Mouse (Mus musculus) A20 (cell line): Measurements from ENCODE around the gene Atp1a2.

Experiments used
- DNase-seq: peaks from one replicate; pipeline ENCODE4 v3.0.0-alpha.2; 2011; ENCODE audit warnings: low read depth, low spot score

The Atp1a2 gene

GRCm38 (mm10) chr1:172297611-172298537, at the start of gene Atp1a2:
Gene Atp1a2 (minus strand): TSS chr1:172298064.
- DNase-seq, result no peak

- DNase-seq, result no peak
Observed at GRCm38 (mm10) chr1:172347382-172347781, 49.5 kb upstream of the Atp1a2 start.

GRCm38 (mm10) chr1:172346707-172347106, 48.8 kb upstream of the Atp1a2 start:
- no peak for DNase-seq

GRCm38 (mm10) chr1:172344820-172345219, 47.0 kb upstream of the Atp1a2 start:
- DNase-seq, result no peak

DNA sequence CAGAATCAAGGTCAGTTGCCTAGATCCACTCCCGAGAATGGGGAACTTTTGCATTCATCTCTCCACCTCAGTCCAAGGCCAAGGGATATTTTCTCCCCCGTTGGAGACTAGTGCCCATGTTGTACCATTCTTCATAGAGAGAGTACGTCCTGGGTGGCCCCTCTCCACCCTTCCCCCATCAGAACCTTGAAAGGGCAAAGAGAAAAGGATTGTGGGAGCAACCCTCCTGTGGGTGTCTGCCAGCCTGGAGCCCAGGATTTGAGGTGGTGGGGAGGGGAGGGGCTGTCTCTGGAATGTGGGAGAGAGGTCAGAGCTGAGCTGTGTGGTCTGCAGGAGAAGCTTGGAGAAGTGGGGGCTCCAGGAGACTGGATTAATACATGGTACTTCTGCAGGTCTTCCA, 46.0 kb upstream of the Atp1a2 start:
- no peak for DNase-seq

- no peak for DNase-seq
Observed at GRCm38 (mm10) chr1:172342729-172343128, 44.9 kb upstream of the Atp1a2 start.

- no peak for DNase-seq
Observed at GRCm38 (mm10) chr1:172341386-172341785, 43.5 kb upstream of the Atp1a2 start.

- peak; percentile 20 for DNase-seq
Observed at GRCm38 (mm10) chr1:172340729-172341321, 43.0 kb upstream of the Atp1a2 start, which contains the start of gene Kcnj10. Gene Kcnj10 (plus strand): TSS chr1:172341210.

GRCm38 (mm10) chr1:172337411-172338185, 39.7 kb upstream of the Atp1a2 start:
- DNase-seq, result no peak

DNA sequence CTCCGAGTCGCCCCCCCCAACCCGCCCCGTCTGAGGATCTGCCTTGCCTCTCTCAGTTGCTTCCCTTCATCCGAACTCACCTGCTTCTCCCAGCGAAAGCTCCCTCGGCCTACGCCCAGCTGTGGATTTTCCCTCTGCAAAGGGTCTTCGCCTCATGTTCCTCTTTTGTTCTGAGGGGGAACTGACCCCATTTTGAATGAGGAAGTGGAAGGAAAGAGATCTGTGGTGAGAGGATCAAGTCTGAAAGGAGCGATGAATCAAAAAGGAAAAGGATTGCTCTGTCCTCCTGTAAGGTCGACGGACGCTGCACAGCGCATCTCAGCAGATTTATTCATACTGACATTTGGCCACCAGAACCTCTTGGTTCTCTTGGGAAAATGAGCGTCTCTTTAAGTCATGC, 37.9 kb upstream of the Atp1a2 start:
- DNase-seq, result peak; percentile 33

DNA sequence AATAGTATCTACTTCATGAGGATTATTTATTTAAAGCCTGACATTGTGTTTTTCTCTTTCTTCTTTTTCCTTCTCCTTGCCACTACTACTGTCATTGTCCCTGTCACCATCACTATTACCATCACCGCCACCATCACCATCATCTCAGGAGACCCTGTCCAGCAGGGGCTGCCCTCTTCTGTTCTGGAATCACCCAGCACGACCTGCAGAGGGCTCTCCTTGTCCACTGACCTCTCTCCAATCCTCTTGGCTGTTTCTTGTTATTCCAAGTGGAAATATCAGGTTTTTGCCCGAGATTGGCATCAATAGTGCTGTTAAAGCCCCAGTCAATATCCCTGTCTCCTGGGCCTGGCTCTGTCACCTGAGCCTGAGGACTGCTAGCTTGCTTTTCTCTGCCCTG, 35.6 kb upstream of the Atp1a2 start:
- DNase-seq, result no peak

DNA sequence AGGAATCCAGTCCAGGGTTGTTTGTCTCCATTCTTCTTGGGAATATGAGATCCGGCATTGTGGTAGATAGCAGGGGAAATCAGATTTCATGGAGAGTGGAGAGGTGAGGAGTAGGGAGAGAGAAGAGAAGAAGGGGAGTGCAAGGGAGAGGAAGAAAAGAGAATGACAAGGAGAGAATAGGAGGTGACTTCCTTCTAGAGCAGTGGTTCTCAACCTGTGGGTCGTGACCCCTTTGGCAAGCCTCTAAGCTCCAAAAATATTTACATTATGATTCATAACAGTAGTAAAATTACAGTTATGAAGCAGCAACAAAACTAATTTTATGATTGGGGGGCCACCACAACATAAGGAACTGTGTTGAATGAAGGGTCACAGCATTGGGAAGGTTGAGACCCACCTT, 35.1 kb upstream of the Atp1a2 start:
- DNase-seq, result no peak

DNA sequence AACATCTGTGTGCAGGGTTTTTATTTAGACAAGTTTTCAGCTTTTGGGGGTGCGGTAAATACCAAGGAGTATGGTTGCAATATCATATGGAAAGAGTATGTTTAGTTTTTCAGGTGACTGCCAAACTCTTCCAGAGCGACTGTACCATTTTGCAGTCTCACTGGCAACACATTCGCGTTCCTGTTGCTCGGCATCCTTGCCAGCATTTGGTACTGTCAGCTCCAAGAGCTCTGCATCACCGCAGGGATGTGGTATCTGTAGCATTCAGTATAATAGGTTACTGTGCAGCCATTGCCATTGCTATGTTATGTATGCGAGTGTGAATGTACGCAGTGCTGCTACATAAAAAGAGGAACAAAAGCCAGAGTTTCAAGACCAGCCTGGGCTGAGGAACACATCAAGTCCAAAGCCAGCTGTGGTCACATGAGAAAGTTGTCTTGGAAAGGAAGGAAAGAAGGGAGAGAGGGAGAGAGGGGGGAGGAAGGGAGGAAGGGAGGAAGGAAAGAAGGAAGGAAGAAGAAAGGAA, 33.6 kb upstream of the Atp1a2 start:
- DNase-seq, result peak; percentile 28

- no peak for DNase-seq
Observed at GRCm38 (mm10) chr1:172329616-172330015, 31.8 kb upstream of the Atp1a2 start.

GRCm38 (mm10) chr1:172329131-172329530, 31.3 kb upstream of the Atp1a2 start, which contains the start of gene Kcnj9:
Gene Kcnj9 (minus strand): TSS chr1:172329318.
- no peak for DNase-seq

DNA sequence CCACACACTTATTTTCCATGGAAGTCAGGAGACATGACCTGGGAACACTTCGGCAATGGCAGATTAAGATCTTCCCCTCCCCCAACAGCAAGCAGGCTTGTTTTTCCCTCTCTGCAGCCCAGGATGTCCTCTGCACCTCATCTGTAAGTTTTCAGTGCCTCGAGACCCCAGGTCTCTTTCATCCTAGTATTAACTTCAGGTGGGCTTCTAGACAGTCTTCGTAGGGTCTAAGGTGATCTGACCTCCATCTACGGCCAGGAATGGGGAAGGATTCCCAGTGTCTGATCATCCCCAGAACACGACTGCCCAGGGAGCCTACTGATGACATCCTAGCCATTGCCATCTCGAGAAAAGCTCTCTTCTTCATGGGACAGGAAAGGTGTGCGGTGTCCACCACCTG, 30.6 kb upstream of the Atp1a2 start:
- DNase-seq, result no peak

DNA sequence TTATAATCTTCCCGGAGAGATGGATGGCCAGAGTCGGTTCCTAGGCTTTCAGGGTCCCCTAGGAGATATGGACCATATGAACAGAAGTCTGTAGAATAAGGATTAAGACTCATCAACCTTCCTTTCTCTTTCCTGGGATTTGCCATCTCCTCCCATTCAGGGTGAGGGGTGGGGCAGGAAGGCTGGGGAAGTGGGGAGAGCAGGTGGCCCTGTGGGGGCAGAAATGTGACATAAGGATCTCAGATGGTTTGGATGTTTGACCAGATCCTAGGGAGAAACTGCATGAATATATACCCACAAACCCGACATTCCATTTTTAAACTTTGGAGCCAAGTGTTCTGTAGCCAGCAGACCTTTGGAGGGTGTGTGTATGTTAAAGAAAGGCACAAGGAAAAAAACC, 30.2 kb upstream of the Atp1a2 start:
- no peak for DNase-seq

GRCm38 (mm10) chr1:172327206-172328001, 29.5 kb upstream of the Atp1a2 start:
- no peak for DNase-seq

- DNase-seq, result no peak
Observed at GRCm38 (mm10) chr1:172326684-172327083, 28.8 kb upstream of the Atp1a2 start.

DNA sequence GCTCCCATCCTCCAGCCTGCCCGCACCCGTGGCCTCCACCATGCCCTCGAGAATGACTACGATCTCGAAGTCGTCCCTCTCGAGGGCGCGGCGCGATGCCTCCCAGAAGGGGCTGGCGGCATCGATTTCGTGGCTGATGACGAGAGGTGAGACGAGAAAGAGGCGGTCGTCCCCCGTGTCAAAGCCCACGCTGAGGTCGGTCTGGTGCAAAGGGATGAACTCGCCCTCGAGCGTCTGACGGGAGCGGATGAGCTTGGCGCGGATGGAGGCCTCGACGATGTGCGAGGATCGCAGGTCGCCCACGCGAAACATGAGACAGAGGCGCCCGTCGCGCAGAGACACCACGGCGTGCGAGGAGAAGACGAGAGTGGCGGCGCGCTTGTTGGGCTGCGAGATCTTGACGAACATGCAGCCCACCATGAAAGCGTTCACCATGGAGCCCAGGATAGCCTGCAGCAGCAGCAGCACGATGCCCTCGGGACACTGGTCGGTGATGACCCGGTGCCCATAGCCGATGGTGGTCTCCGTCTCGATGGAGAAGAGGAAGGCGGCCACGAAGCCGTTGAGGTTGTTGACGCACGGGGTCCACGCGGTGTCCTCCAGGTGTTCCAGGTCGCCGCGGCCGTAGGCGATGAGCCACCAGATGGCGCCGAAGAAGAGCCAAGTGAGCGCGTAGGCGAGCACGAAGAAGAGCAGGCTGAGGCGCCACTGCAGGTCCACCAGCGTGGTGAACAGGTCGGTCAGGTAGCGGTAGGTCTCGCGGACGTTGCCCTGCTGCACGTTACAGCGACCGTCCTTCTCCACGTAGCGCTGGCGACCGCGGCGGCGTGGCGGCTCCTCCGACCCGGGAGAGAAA, 28.0 kb upstream of the Atp1a2 start:
- DNase-seq, result no peak
